Mouse (Mus musculus): ENCODE data around the gene Rasa2. TPM values are rescaled to one million over a fixed set of nuclear protein-coding genes. Genes with fewer than 3 reads are reported as not detected.
"Not testable (repeated sequence)": the region's sequence is repeated elsewhere in the genome, so short reads cannot be mapped to it uniquely, and the experiment has no call there.

The Rasa2 gene
- polyA plus RNA-seq, 1 experiment from 2014 or later, result 17.4 TPM

GRCm38 (mm10) chr9:96536895-96537614 lies 94.4 kb downstream of the Rasa2 start:
- H3K4me1 ChIP-seq, result peaks cover 9% of the 10 kb centered on the region
- no peaks in the 10 kb centered on the region for H3K9me3 ChIP-seq
- H3K9ac ChIP-seq, result peak overlapping the region; percentile 41; the same call in 1 of the 2 replicates
- peak overlapping the region; percentile 92 for H3K4me2 ChIP-seq
- 0 out of 2 replicates have a peak, but pooled peaks cover 2% of the 10 kb centered on the region for H3K36me3 ChIP-seq
- WGBS, result 28% methylated on average over 37 of the region's 37 CpGs
- peak overlapping the region; percentile 54 for H3K4me3 ChIP-seq (replicated peaks)
- H3K27ac ChIP-seq, result peak overlapping the region; percentile 69
- peak; percentile 79; the same call in 1 of the 2 replicates for ATAC-seq (ENCODE audit: insufficient read depth, low FRiP score, low read depth)
- H3K27me3 ChIP-seq (replicated peaks), result no peaks in the 10 kb centered on the region

- H3K36me3 ChIP-seq; H3K4me3 ChIP-seq (replicated peaks); H3K4me2 ChIP-seq; H3K27ac ChIP-seq; H3K27me3 ChIP-seq (replicated peaks); ATAC-seq (ENCODE audit: insufficient read depth, low FRiP score, low read depth); H3K9me3 ChIP-seq; H3K4me1 ChIP-seq; H3K9ac ChIP-seq: not testable (repeated sequence)
- 88% methylated on average over 4 of the region's 4 CpGs for WGBS
These were observed 95.3 kb downstream of the Rasa2 start for GRCm38 (mm10) chr9:96536093-96536492.

GRCm38 (mm10) chr9:96535431-96535830 lies 96.0 kb downstream of the Rasa2 start:
- Histone ChIP-seq H3K36me3 (no peaks in the 10 kb centered on the region), H3K27me3 (replicated peaks) (no peaks in the 10 kb centered on the region), H3K4me3 (replicated peaks) (no peak overlapping the region), H3K27ac (no peak overlapping the region), H3K4me2 (no peak overlapping the region), H3K9ac (no peak overlapping the region), H3K4me1 (peaks cover 13% of the 10 kb centered on the region), H3K9me3 (no peaks in the 10 kb centered on the region)
- 85% methylated on average over 6 of the region's 6 CpGs for WGBS
- ATAC-seq (ENCODE audit: insufficient read depth, low FRiP score, low read depth), result no peak

GRCm38 (mm10) chr9:96534256-96534655 lies 97.2 kb downstream of the Rasa2 start:
- no peak overlapping the region for H3K4me2 ChIP-seq
- H3K4me1 ChIP-seq, result peaks cover 17% of the 10 kb centered on the region
- no peak for ATAC-seq (ENCODE audit: insufficient read depth, low FRiP score, low read depth)
- H3K9me3 ChIP-seq, result no peaks in the 10 kb centered on the region
- no peak overlapping the region for H3K27ac ChIP-seq
- no peaks in the 10 kb centered on the region for H3K27me3 ChIP-seq (replicated peaks)
- no peak overlapping the region for H3K4me3 ChIP-seq (replicated peaks)
- no peaks in the 10 kb centered on the region for H3K36me3 ChIP-seq
- no peak overlapping the region for H3K9ac ChIP-seq
- WGBS, result 85% methylated on average over 4 of the region's 4 CpGs

GRCm38 (mm10) chr9:96533476-96533875 lies 97.9 kb downstream of the Rasa2 start:
- H3K4me1 ChIP-seq, result peaks cover 17% of the 10 kb centered on the region
- H3K9me3 ChIP-seq, result no peaks in the 10 kb centered on the region
- H3K4me3 ChIP-seq (replicated peaks), result no peak overlapping the region
- ATAC-seq (ENCODE audit: insufficient read depth, low FRiP score, low read depth), result no peak
- WGBS, result 58% methylated on average over 6 of the region's 6 CpGs
- H3K4me2 ChIP-seq, result no peak overlapping the region
- no peak overlapping the region for H3K9ac ChIP-seq
- H3K27ac ChIP-seq, result no peak overlapping the region
- H3K36me3 ChIP-seq, result no peaks in the 10 kb centered on the region
- no peaks in the 10 kb centered on the region for H3K27me3 ChIP-seq (replicated peaks)

- 55% methylated on average over 4 of the region's 4 CpGs for WGBS
- H3K27me3 ChIP-seq (replicated peaks), result no peaks in the 10 kb centered on the region
- H3K4me1 ChIP-seq, result peaks cover 17% of the 10 kb centered on the region
- ATAC-seq (ENCODE audit: insufficient read depth, low FRiP score, low read depth), result no peak
- no peak overlapping the region for H3K4me3 ChIP-seq (replicated peaks)
- no peak overlapping the region for H3K27ac ChIP-seq
- H3K9ac ChIP-seq, result no peak overlapping the region
- no peaks in the 10 kb centered on the region for H3K36me3 ChIP-seq
- no peaks in the 10 kb centered on the region for H3K9me3 ChIP-seq
- no peak overlapping the region for H3K4me2 ChIP-seq
These were observed 98.9 kb downstream of the Rasa2 start for GRCm38 (mm10) chr9:96532531-96532930.

GRCm38 (mm10) chr9:96530674-96531081 lies 100.7 kb downstream of the Rasa2 start:
- Histone ChIP-seq H3K4me1 (peaks cover 8% of the 10 kb centered on the region; the same call in 1 of the 2 replicates), H3K9me3 (no peaks in the 10 kb centered on the region), H3K27ac (no peak overlapping the region), H3K27me3 (replicated peaks) (no peaks in the 10 kb centered on the region), H3K9ac (no peak overlapping the region), H3K36me3 (no peaks in the 10 kb centered on the region), H3K4me3 (replicated peaks) (no peak overlapping the region), H3K4me2 (peak overlapping the region; percentile 8; the same call in 1 of the 2 replicates)
- WGBS, result 43% methylated on average over 11 of the region's 11 CpGs
- no peak for ATAC-seq (ENCODE audit: insufficient read depth, low FRiP score, low read depth)

- Histone ChIP-seq H3K4me3 (replicated peaks) (no peak overlapping the region), H3K4me2 (0 out of 2 replicates have a peak overlapping the region, but pooled peaks have one; percentile 8)
These were observed 101.3 kb downstream of the Rasa2 start for GRCm38 (mm10) chr9:96529961-96530673.

GRCm38 (mm10) chr9:96526011-96526410 lies 105.4 kb downstream of the Rasa2 start:
- H3K27ac ChIP-seq, result no peak overlapping the region
- no peaks in the 10 kb centered on the region for H3K36me3 ChIP-seq
- no peaks in the 10 kb centered on the region for H3K27me3 ChIP-seq (replicated peaks)
- no peak overlapping the region for H3K4me2 ChIP-seq
- ATAC-seq (ENCODE audit: insufficient read depth, low FRiP score, low read depth), result no peak
- 80% methylated on average over 4 of the region's 4 CpGs for WGBS
- no peak overlapping the region for H3K9ac ChIP-seq
- no peak overlapping the region for H3K4me3 ChIP-seq (replicated peaks)
- no peaks in the 10 kb centered on the region for H3K9me3 ChIP-seq
- peaks cover 8% of the 10 kb centered on the region; the same call in 1 of the 2 replicates for H3K4me1 ChIP-seq

More at GRCm38 (mm10) chr9:96529961-96530673, 101.3 kb downstream of the Rasa2 start:
- Histone ChIP-seq H3K9me3 (no peaks in the 10 kb centered on the region), H3K27me3 (replicated peaks) (no peaks in the 10 kb centered on the region), H3K36me3 (no peaks in the 10 kb centered on the region), H3K9ac (no peak overlapping the region), H3K4me1 (peaks cover 8% of the 10 kb centered on the region; the same call in 1 of the 2 replicates), H3K27ac (no peak overlapping the region)
- 65% methylated on average over 10 of the region's 10 CpGs for WGBS
- ATAC-seq (ENCODE audit: insufficient read depth, low FRiP score, low read depth), result no peak

- H3K27ac ChIP-seq, result no peak within 1 kb of the TSS
- 49% methylated on average over 12 of the region's 12 CpGs for WGBS
- no peak within 1 kb of the TSS for H3K4me3 ChIP-seq (replicated peaks)
- 0 out of 2 replicates have a peak, but pooled peaks have one; percentile 27 for ATAC-seq (ENCODE audit: insufficient read depth, low FRiP score, low read depth)
- H3K4me1 ChIP-seq, result no peaks in the 10 kb centered on the region
- no peaks in the 10 kb centered on the region for H3K36me3 ChIP-seq
- H3K9ac ChIP-seq, result no peak within 1 kb of the TSS
- H3K27me3 ChIP-seq (replicated peaks), result no peaks in the 10 kb centered on the region
- no peaks in the 10 kb centered on the region for H3K9me3 ChIP-seq
- no peak within 1 kb of the TSS for H3K4me2 ChIP-seq
These were observed 106.4 kb downstream of the Rasa2 start, which contains the start of gene Gm28729 for GRCm38 (mm10) chr9:96524972-96525506. Gm28729 (minus strand) TSS chr9:96525264.

GRCm38 (mm10) chr9:96523148-96523547 lies 108.3 kb downstream of the Rasa2 start:
- 87% methylated on average over 5 of the region's 5 CpGs for WGBS
- no peaks in the 10 kb centered on the region for H3K27me3 ChIP-seq (replicated peaks)
- H3K4me1 ChIP-seq, result no peaks in the 10 kb centered on the region
- H3K9me3 ChIP-seq, result no peaks in the 10 kb centered on the region
- ATAC-seq (ENCODE audit: insufficient read depth, low FRiP score, low read depth), result no peak
- H3K9ac ChIP-seq, result no peak overlapping the region
- H3K36me3 ChIP-seq, result no peaks in the 10 kb centered on the region
- H3K27ac ChIP-seq, result no peak overlapping the region
- no peak overlapping the region for H3K4me2 ChIP-seq
- H3K4me3 ChIP-seq (replicated peaks), result no peak overlapping the region

GRCm38 (mm10) chr9:96521574-96521973 lies 109.8 kb downstream of the Rasa2 start:
- not testable (repeated sequence) for H3K4me2 ChIP-seq; H3K9me3 ChIP-seq; H3K27ac ChIP-seq; H3K4me3 ChIP-seq (replicated peaks); H3K27me3 ChIP-seq (replicated peaks); H3K36me3 ChIP-seq; H3K9ac ChIP-seq; H3K4me1 ChIP-seq; ATAC-seq (ENCODE audit: insufficient read depth, low FRiP score, low read depth)
- 82% methylated on average over 2 of the region's 2 CpGs for WGBS
